Mouse (Mus musculus) liver, adult 2 months (tissue): ENCODE data around the gene Ppara.

Experiments
- CTCF ChIP-seq: fragments of 200-500 bp; IDR thresholded peaks from 2 replicates; pipeline ENCODE4 v1.5.1; 2011; ENCODE audit warnings: low read depth, low read length, control low read depth
- POLR2A ChIP-seq: fragments of 200-500 bp; IDR thresholded peaks from 2 replicates; pipeline ENCODE4 v1.6.1; 2011; ENCODE audit warnings: low read length, control low read depth; ENCODE audit not compliant: insufficient read depth; ENCODE audit errors: extremely low read depth

GRCm38 (mm10) chr15:85699452-85699851, 35.3 kb upstream of the Ppara start:
- TF ChIP-seq CTCF (no peak), POLR2A (no peak)
